Mouse (Mus musculus): ENCODE data around the gene Mef2b. TPM values are rescaled to one million over a fixed set of nuclear protein-coding genes. Genes with fewer than 3 reads are reported as not detected.

The Mef2b gene
- polyA plus RNA-seq, 1 experiment, result 3.5 TPM

DNA sequence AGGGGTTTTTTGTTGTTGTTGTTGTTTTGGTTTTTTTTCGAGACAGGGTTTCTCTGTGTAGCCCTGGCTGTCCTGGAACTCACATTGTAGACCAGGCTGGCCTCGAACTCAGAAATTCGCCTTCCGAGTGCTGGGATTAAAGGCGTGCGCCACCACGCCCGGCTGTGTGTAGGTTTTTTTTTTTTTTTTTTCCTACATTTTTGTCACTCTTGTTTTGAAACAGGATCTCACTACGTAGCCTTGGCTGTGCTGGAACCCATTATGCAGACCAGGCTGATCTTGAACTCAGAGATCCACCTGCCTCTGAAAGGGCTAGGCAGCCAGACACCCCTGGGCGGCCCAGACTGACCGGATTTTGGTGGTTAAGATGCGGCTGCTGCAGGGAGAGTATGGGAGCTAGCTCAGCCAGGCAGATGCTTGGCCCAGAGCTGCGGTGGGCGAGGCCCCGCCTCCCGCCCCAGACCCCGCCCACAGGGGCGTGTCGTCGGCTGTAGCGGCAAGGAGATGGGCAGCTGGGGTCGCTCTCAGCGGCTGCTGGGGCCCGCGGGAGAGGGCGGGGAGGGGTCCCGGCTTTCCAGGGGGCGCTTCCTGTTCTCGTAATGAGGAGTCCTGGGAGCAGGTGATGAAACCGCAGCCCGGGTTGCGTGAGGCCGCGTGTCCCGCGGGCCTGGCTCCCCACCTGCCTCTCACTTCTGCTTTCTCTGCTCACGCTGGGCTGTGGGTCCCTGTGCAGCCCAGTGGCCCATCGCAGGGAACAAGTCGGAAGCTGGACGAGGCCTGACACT, 18.8 kb downstream of the Mef2b start:
- Histone ChIP-seq H3K4me3 (ENCODE audit: control insufficient read depth, insufficient read depth, low read length) (peak overlapping the region; percentile 39), H3K4me1 (replicated peaks; ENCODE audit: control insufficient read depth, insufficient read depth, low read length) (peaks cover 43% of the 10 kb centered on the region), H3K27ac (ENCODE audit: control insufficient read depth, insufficient read depth, low read length) (no peak overlapping the region; the same call in 1 of the 2 replicates), H3K27me3 (ENCODE audit: control insufficient read depth, insufficient read depth, low read length) (no peaks in the 10 kb centered on the region), H3K36me3 (ENCODE audit: control insufficient read depth, insufficient read depth, low read length) (no peaks in the 10 kb centered on the region)
- 5% methylated on average over 40 of the region's 40 CpGs for WGBS
- TF ChIP-seq CTCF (IDR thresholded peaks at IDR 0.05; ENCODE audit: borderline replicate concordance, control insufficient read depth, extremely low read depth, insufficient read depth, low read length, poor library complexity) (no peak), POLR2A (IDR thresholded peaks at IDR 0.05; ENCODE audit: control insufficient read depth, extremely low read depth, insufficient read depth, low read length, poor library complexity) (peak; percentile 43; the same call in 1 of the 2 replicates)
- DNase-seq, result peak; percentile 88

DNA sequence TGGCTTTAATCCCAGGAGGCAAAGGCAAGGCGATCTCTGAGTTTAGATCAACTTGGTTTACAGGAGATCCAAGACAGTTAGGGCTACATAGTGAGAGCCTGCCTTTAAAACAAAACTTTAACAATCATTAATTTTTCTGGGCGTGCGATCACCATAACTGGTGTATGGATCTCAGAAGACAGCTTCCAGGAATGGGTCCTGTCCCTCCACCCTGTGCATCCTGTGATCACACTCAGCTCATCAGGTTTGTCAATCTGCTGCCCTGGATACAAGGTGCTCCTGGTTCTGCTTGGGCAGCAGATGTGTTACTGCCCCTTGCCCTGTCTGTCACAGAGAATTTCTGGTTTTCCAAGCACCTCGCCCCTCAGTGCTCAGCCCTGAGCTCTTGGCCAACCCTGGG, 19.7 kb downstream of the Mef2b start:
- peak overlapping the region; percentile 81; the same call in 1 of the 2 replicates for H3K27ac ChIP-seq (ENCODE audit: control insufficient read depth, insufficient read depth, low read length)
- WGBS, result 79% methylated on average over 4 of the region's 4 CpGs
- TF ChIP-seq POLR2A (IDR thresholded peaks at IDR 0.05; ENCODE audit: control insufficient read depth, extremely low read depth, insufficient read depth, low read length, poor library complexity) (no peak), CTCF (IDR thresholded peaks at IDR 0.05; ENCODE audit: borderline replicate concordance, control insufficient read depth, extremely low read depth, insufficient read depth, low read length, poor library complexity) (no peak)
- no peaks in the 10 kb centered on the region for H3K36me3 ChIP-seq (ENCODE audit: control insufficient read depth, insufficient read depth, low read length)
- H3K27me3 ChIP-seq (ENCODE audit: control insufficient read depth, insufficient read depth, low read length), result no peaks in the 10 kb centered on the region
- DNase-seq, result no peak
- H3K4me3 ChIP-seq (ENCODE audit: control insufficient read depth, insufficient read depth, low read length), result no peak overlapping the region
- peaks cover 43% of the 10 kb centered on the region for H3K4me1 ChIP-seq (replicated peaks; ENCODE audit: control insufficient read depth, insufficient read depth, low read length)

DNA sequence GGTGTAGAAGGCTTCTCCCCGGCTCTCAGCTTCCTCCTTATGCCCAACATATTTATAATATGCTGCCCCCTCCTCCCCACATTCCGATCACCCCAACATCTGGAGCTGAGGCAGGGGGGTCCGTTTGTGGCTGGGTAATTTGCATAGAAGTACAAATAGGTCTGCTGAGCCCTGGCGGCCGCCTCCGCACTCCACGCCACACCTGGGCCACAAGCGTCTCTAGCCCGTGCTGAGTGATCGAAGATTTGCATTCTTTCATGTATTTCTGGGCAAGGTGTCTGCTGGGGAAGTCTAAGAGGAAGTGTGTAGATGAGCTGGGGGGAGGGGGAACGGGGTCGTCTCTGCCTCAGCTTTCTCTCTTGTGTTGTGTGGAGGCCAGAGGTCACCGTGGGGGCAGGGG, 20.5 kb downstream of the Mef2b start:
- Histone ChIP-seq H3K27ac (ENCODE audit: control insufficient read depth, insufficient read depth, low read length) (peak overlapping the region; percentile 81), H3K27me3 (ENCODE audit: control insufficient read depth, insufficient read depth, low read length) (no peaks in the 10 kb centered on the region), H3K4me3 (ENCODE audit: control insufficient read depth, insufficient read depth, low read length) (peak overlapping the region; percentile 20; the same call in 1 of the 2 replicates), H3K4me1 (replicated peaks; ENCODE audit: control insufficient read depth, insufficient read depth, low read length) (peaks cover 43% of the 10 kb centered on the region), H3K36me3 (ENCODE audit: control insufficient read depth, insufficient read depth, low read length) (no peaks in the 10 kb centered on the region)
- peak; percentile 39 for DNase-seq
- no peak for TF ChIP-seq CTCF (IDR thresholded peaks at IDR 0.05; ENCODE audit: borderline replicate concordance, control insufficient read depth, extremely low read depth, insufficient read depth, low read length, poor library complexity)
- no peak for TF ChIP-seq POLR2A (IDR thresholded peaks at IDR 0.05; ENCODE audit: control insufficient read depth, extremely low read depth, insufficient read depth, low read length, poor library complexity)
- 4% methylated on average over 13 of the region's 13 CpGs for WGBS

DNA sequence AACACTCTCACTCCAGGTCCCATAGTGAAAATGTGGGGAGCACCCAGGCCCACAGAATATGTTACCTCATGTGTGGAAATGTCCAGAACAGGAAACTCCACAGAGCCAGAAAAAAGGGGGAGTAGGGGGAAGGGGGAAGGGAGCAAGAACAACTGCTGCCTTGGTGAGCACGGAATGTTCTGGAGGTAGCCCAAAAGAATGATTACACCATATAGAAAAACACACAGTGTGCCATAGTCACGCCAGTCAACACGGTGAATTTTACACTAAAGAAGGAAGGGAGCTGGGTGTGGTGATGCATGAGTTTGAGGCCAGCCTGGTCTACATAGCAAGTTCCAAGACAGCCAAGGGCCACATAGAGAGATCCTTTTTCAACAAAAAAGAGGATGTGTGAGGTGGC, 23.8 kb downstream of the Mef2b start:
- Histone ChIP-seq H3K4me1 (replicated peaks; ENCODE audit: control insufficient read depth, insufficient read depth, low read length) (peaks cover 25% of the 10 kb centered on the region), H3K27ac (ENCODE audit: control insufficient read depth, insufficient read depth, low read length) (no peak overlapping the region), H3K36me3 (ENCODE audit: control insufficient read depth, insufficient read depth, low read length) (no peaks in the 10 kb centered on the region), H3K4me3 (ENCODE audit: control insufficient read depth, insufficient read depth, low read length) (no peak overlapping the region), H3K27me3 (ENCODE audit: control insufficient read depth, insufficient read depth, low read length) (no peaks in the 10 kb centered on the region)
- 92% methylated on average over 3 of the region's 3 CpGs for WGBS
- no peak for DNase-seq
- TF ChIP-seq CTCF (IDR thresholded peaks at IDR 0.05; ENCODE audit: borderline replicate concordance, control insufficient read depth, extremely low read depth, insufficient read depth, low read length, poor library complexity), result no peak
- TF ChIP-seq POLR2A (IDR thresholded peaks at IDR 0.05; ENCODE audit: control insufficient read depth, extremely low read depth, insufficient read depth, low read length, poor library complexity), result no peak

DNA sequence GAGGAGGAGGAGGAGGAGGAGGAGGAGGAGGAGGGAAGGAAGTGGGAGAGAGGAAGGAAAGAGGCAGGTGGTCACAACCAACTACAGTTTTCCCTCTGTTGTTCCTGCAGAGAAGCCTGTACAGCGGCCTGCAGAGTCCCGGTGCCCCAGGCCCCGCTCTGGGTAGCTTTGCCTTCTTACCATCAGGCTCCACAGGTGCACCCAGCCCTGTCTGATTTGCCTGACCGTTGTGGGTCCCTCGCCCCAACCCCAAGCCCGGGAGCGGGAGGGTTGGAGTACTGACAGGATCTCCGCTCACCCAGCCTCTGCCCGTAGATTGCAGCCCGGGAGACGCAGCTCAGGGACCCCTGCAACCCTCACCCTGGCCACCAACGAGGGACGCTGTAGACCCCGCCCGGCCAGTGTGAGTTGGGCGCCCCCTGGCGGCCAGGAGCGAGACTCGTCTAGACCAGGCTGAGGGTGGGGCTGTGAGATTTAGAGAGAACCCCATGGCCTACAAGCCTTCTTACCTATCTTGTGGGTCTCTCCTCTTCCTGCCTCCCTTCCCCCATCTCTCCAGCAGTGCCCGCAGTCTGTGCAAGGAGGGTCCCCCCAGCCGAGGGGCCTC, 27.1 kb downstream of the Mef2b start:
- H3K4me1 ChIP-seq (replicated peaks; ENCODE audit: control insufficient read depth, insufficient read depth, low read length), result peaks cover 5% of the 10 kb centered on the region
- no peaks in the 10 kb centered on the region for H3K27me3 ChIP-seq (ENCODE audit: control insufficient read depth, insufficient read depth, low read length)
- no peak overlapping the region for H3K27ac ChIP-seq (ENCODE audit: control insufficient read depth, insufficient read depth, low read length)
- H3K4me3 ChIP-seq (ENCODE audit: control insufficient read depth, insufficient read depth, low read length), result peak overlapping the region; percentile 25; the same call in 1 of the 2 replicates
- TF ChIP-seq POLR2A (IDR thresholded peaks at IDR 0.05; ENCODE audit: control insufficient read depth, extremely low read depth, insufficient read depth, low read length, poor library complexity), result no peak
- TF ChIP-seq CTCF (IDR thresholded peaks at IDR 0.05; ENCODE audit: borderline replicate concordance, control insufficient read depth, extremely low read depth, insufficient read depth, low read length, poor library complexity), result peak; percentile 98
- DNase-seq, result peak; percentile 83
- no peaks in the 10 kb centered on the region for H3K36me3 ChIP-seq (ENCODE audit: control insufficient read depth, insufficient read depth, low read length)
- WGBS, result 2% methylated on average over 21 of the region's 21 CpGs

DNA sequence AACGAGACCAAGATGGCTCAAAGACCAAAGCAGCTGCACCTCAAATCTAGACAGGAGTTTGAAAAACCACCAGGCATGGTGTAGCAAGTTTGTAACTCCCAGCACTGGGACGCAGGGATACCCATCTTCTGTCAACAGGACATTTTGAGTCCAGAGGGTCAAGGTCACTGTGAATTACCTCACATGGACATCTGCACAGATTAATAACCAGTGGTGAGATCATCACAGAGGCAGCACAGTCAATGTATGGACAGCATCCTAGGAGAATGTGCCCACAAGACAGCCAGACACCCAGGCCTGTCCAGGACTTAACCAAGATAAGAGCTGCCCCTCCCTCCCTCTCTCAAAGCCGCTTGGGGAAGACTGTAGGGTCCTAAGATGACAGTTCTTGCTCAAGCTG, 30.6 kb downstream of the Mef2b start:
- H3K36me3 ChIP-seq (ENCODE audit: control insufficient read depth, insufficient read depth, low read length), result no peaks in the 10 kb centered on the region
- TF ChIP-seq CTCF (IDR thresholded peaks at IDR 0.05; ENCODE audit: borderline replicate concordance, control insufficient read depth, extremely low read depth, insufficient read depth, low read length, poor library complexity), result no peak
- no peak for TF ChIP-seq POLR2A (IDR thresholded peaks at IDR 0.05; ENCODE audit: control insufficient read depth, extremely low read depth, insufficient read depth, low read length, poor library complexity)
- H3K27ac ChIP-seq (ENCODE audit: control insufficient read depth, insufficient read depth, low read length), result no peak overlapping the region

More for the DNA sequence above, 30.6 kb downstream of the Mef2b start:
- no peaks in the 10 kb centered on the region for H3K27me3 ChIP-seq (ENCODE audit: control insufficient read depth, insufficient read depth, low read length)
- WGBS, result 94% methylated on average over 3 of the region's 3 CpGs
- H3K4me1 ChIP-seq (replicated peaks; ENCODE audit: control insufficient read depth, insufficient read depth, low read length), result peaks cover 13% of the 10 kb centered on the region
- H3K4me3 ChIP-seq (ENCODE audit: control insufficient read depth, insufficient read depth, low read length), result no peak overlapping the region
- DNase-seq, result no peak
